Mouse (Mus musculus): ENCODE results near the gene Trpv5.

GRCm38 (mm10) chr6:41637927-41638506 lies 42.6 kb downstream of the Trpv5 start:
- TF ChIP-seq GATA1 (IDR thresholded peaks at IDR 0.05; ENCODE audit: low read length) (no peak), TAL1 (IDR thresholded peaks at IDR 0.05; ENCODE audit: low read length) (no peak)

Measured in erythroblast, embryonic 14.5 days (primary cell).